In genomic region chr11:97897568-97898185, GRCm38 (mm10) we compare ENCODE assay signal across 20 mouse cellular contexts. TPM values are rescaled to one million over a fixed set of nuclear protein-coding genes. Genes with fewer than 3 reads are reported as not detected.
"Had no signal": no experiment of that assay in that cellular context is flagged by ENCODE, and none has a peak within 500 bp of the region (broad histone marks: within the 10 kb centered on the region; RNA-seq: fewer than 3 reads in every experiment).

No protein-coding gene starts in this region.

- H3K36me3 ChIP-seq: midbrain, embryonic 13.5 days; midbrain, embryonic 15.5 days; neural tube, embryonic 13.5 days had no signal

- DNase-seq: lung, adult 18-20 months; lung, embryonic 14.5 days; lung, postnatal 14 days; lung, postnatal 36 days; retina, postnatal 1 day; right cerebral cortex, adult 18-20 months; right cerebral cortex, postnatal 25 days; right cerebral cortex, postnatal 4 days; spleen, adult 18-20 months; thymus, adult 18-20 months; thymus, postnatal 14 days; thymus, postnatal 36 days had no signal

- H3K9ac ChIP-seq: lung, embryonic 14.5 days; midbrain, embryonic 13.5 days; midbrain, embryonic 15.5 days; neural tube, embryonic 13.5 days had no signal

- H3K9me3 ChIP-seq: midbrain, embryonic 13.5 days; midbrain, embryonic 15.5 days; neural tube, embryonic 13.5 days had no signal

- ATAC-seq: midbrain, embryonic 13.5 days; midbrain, embryonic 15.5 days had no signal

- H3K27ac ChIP-seq: macrophage; midbrain, embryonic 13.5 days; midbrain, embryonic 15.5 days; neural tube, embryonic 13.5 days had no signal

- H3K4me3 ChIP-seq: megakaryocyte, embryonic 14.5 days; midbrain, embryonic 13.5 days; midbrain, embryonic 15.5 days; neural tube, embryonic 13.5 days had no signal

- H3K27me3 ChIP-seq: midbrain, embryonic 13.5 days; midbrain, embryonic 15.5 days had no signal

- H3K4me1 ChIP-seq: megakaryocyte, embryonic 14.5 days; midbrain, embryonic 13.5 days; neural tube, embryonic 13.5 days had no signal

- H3K4me2 ChIP-seq: lung, embryonic 14.5 days; midbrain, embryonic 11.5 days; midbrain, embryonic 13.5 days; midbrain, embryonic 15.5 days; neural tube, embryonic 13.5 days had no signal

RNA-seq across cellular contexts. Expression of gene Fbxo47, which starts 13.7 kb away (rescaled TPM):
- polyA plus RNA-seq: small intestine, adult 2 months had no signal

RNA-seq across cellular contexts. Expression of gene B230217C12Rik, which starts 57.1 kb away (rescaled TPM):
- total RNA-seq: monocyte, adult 5-6 weeks had no signal
